Comparison of ENCODE assay signal across 25 mouse cellular contexts in the genomic region with DNA sequence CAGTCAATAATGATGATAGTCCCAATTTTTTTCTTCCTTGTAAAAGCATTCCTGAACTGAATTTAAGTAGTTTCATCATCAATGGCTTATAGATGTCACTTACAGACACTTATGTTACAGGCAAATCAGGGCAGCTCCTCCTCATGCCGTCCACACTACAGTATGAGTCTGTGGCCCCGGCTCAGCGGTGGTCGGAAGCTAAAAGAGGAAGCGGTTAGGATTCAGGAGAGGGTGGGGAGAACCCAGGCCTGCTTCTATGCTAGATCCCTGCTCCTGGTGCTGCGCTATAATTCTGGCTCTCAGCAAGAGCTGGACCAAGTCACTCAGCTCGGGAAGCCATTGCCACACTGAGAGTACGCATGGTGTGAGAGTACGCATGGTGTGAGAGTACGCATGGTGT.
DNase-seq lines count a peak whose midpoint lies in the region; ATAC-seq lines count a peak whose summit lies in the region.
"Had no signal": no experiment of that assay in that cellular context is flagged by ENCODE, and none has a peak within 500 bp of the region (broad histone marks: within the 10 kb centered on the region; RNA-seq: fewer than 3 reads in every experiment).

No protein-coding gene starts in this region.

- H3K4me2 ChIP-seq in hindbrain, embryonic 16.5 days (ENCODE audit: low read length): no peak overlapping the region
- H3K4me2 ChIP-seq: embryonic facial prominence, embryonic 12.5 days; embryonic facial prominence, embryonic 15.5 days; heart, embryonic 11.5 days; hindbrain, embryonic 14.5 days had no signal

- no peaks in the 10 kb centered on the region for H3K36me3 ChIP-seq in hindbrain, embryonic 16.5 days (ENCODE audit: control insufficient read depth, insufficient read depth, low read length)
- H3K36me3 ChIP-seq: embryonic facial prominence, embryonic 12.5 days; embryonic facial prominence, embryonic 15.5 days had no signal

- no peak overlapping the region for H3K27ac ChIP-seq in hindbrain, embryonic 16.5 days (ENCODE audit: low read depth, low read length)
- H3K27ac ChIP-seq: embryonic facial prominence, embryonic 12.5 days; embryonic facial prominence, embryonic 15.5 days; hindbrain, embryonic 14.5 days had no signal

- H3K27me3 ChIP-seq in hindbrain, embryonic 16.5 days (replicated peaks; ENCODE audit: control insufficient read depth, insufficient read depth, low read length): no peaks in the 10 kb centered on the region
- H3K27me3 ChIP-seq: embryonic facial prominence, embryonic 12.5 days; embryonic facial prominence, embryonic 15.5 days; Patski had no signal

- no peak overlapping the region for H3K4me3 ChIP-seq in hindbrain, embryonic 16.5 days (ENCODE audit: low read length)
- H3K4me3 ChIP-seq: embryonic facial prominence, embryonic 12.5 days; embryonic facial prominence, embryonic 15.5 days had no signal

- WGBS in hindbrain, embryonic 16.5 days: 94% methylated on average over 10 of the region's 10 CpGs

- no peak overlapping the region for H3K9ac ChIP-seq in hindbrain, embryonic 16.5 days (ENCODE audit: low read depth, low read length)
- H3K9ac ChIP-seq: embryonic facial prominence, embryonic 12.5 days; embryonic facial prominence, embryonic 15.5 days; forebrain, postnatal 0 days; hindbrain, embryonic 14.5 days had no signal

- intact Hi-C loops in heart, postnatal 25 days (cut with DNase I): no loop called here

- H3K9me3 ChIP-seq in hindbrain, embryonic 16.5 days (ENCODE audit: control insufficient read depth, low read length): no peaks in the 10 kb centered on the region
- H3K9me3 ChIP-seq: embryonic facial prominence, embryonic 12.5 days; embryonic facial prominence, embryonic 15.5 days; G1E had no signal

- DNase-seq in R1 (ENCODE audit: low read depth, low spot score): peak; percentile 33
- DNase-seq in heart, postnatal 25 days (ENCODE audit: low spot score): no peak
- DNase-seq in frontal cortex, postnatal 10 days (ENCODE audit: low spot score in 2 of 2): no peak
- DNase-seq: adrenal gland, adult 2 months; adrenal gland, postnatal 14 days; cerebellum, adult 11-12 months; cerebellum, adult 8-10 months; cerebellum, postnatal 10 days; cerebellum, postnatal 36 days; forebrain, postnatal 0 days; gastrocnemius, postnatal 10 days; gastrocnemius, postnatal 36 days; heart, adult 11 months; heart, postnatal 36 days had no signal

- ATAC-seq in granulocyte monocyte progenitor cell, adult 5-6 weeks (replicated peaks; ENCODE audit: poor library complexity, severe bottlenecking): peak; percentile 98
- peak; percentile 99 for ATAC-seq in megakaryocyte progenitor cell, adult 5-6 weeks (replicated peaks; ENCODE audit: poor library complexity)
- no peak for ATAC-seq in hindbrain, embryonic 16.5 days
- ATAC-seq: forebrain, embryonic 14.5 days; forebrain, postnatal 0 days; intestine, postnatal 0 days; Patski had no signal

- no peaks in the 10 kb centered on the region for H3K4me1 ChIP-seq in hindbrain, embryonic 16.5 days (ENCODE audit: control insufficient read depth, insufficient read depth, low read depth, low read length)
- H3K4me1 ChIP-seq: embryonic facial prominence, embryonic 12.5 days; embryonic facial prominence, embryonic 15.5 days had no signal
